Mouse (Mus musculus): ENCODE results near the gene Ttc5. TPM values are rescaled to one million over a fixed set of nuclear protein-coding genes. Genes with fewer than 3 reads are reported as not detected.

Gene Ttc5
- polyA plus RNA-seq, 1 experiment: 0.35 TPM

DNA sequence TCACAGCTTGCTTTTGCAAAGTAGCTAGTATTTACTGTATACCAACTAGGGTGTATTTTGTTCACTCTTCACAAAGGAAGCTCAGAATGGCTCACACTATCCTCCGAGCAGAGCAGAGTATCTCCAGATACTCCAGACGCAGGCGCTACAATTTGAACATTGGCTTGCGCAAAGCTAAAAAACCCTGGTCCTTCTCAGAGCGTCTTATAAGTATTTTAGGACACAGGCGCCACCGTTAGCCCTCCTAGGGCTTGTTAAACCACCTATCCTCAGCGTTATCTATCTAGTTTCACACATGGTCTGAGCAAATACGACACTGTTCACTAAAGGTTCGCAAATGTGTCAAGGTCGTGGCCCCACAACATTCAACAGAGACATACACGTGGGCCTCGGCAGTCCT is 19.4 kb upstream of the Ttc5 start:
- Histone ChIP-seq H3K27me3 (ENCODE audit: control insufficient read depth) (no peaks in the 10 kb centered on the region), H3K4me3 (replicated peaks) (peak overlapping the region; percentile 64), H3K36me3 (ENCODE audit: control insufficient read depth) (peaks cover 28% of the 10 kb centered on the region), H3K4me1 (ENCODE audit: control insufficient read depth) (peaks cover 65% of the 10 kb centered on the region), H3K9me3 (ENCODE audit: control insufficient read depth, low read length) (no peaks in the 10 kb centered on the region)
- TF ChIP-seq TAL1 (IDR thresholded peaks at IDR 0.05; ENCODE audit: low read length) (no peak), GATA1 (IDR thresholded peaks at IDR 0.05; ENCODE audit: low read length) (no peak)

DNA sequence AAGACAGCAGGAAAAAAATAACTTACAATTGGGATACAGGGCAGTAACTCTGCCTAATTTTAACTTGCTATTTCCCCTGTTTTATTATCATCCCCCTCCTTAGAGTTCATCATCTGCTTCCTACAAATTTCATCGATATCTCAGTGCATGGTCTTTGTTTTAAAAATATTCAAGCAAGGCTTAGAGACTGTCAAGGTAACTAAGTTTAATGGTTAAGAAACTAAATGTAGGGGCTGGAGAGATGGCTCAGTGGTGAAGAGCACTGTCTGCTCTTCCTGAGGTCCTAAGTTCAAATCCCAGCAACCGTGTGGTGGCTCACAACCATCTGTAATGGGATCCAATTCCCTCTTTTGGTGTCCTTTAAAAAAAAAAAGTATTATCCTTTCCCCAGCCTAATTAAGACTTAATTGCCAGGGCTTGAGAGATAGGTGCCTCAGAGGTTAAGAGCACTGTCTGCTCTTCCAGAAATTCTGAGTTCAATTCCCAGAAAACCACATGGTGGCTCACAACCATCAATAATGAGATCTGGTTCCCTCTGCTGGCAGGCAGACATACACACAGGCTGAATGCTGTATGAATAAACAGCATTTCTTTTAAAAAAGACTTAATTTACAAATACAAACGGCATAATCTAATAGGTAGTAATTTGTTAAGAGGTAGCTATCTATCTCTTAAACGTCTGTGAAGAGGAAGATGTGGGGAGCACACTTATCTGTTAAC is 17.7 kb upstream of the Ttc5 start:
- Histone ChIP-seq H3K9me3 (ENCODE audit: control insufficient read depth, low read length) (no peaks in the 10 kb centered on the region), H3K4me1 (ENCODE audit: control insufficient read depth) (peaks cover 55% of the 10 kb centered on the region), H3K36me3 (ENCODE audit: control insufficient read depth) (peaks cover 39% of the 10 kb centered on the region), H3K27me3 (ENCODE audit: control insufficient read depth) (no peaks in the 10 kb centered on the region), H3K4me3 (replicated peaks) (peak overlapping the region; percentile 64)
- TF ChIP-seq TAL1 (IDR thresholded peaks at IDR 0.05; ENCODE audit: low read length): no peak
- TF ChIP-seq GATA1 (IDR thresholded peaks at IDR 0.05; ENCODE audit: low read length): no peak

GRCm38 (mm10) chr14:50802441-50802840 is 17.1 kb upstream of the Ttc5 start:
- no peaks in the 10 kb centered on the region for H3K27me3 ChIP-seq (ENCODE audit: control insufficient read depth)
- peaks cover 55% of the 10 kb centered on the region for H3K4me1 ChIP-seq (ENCODE audit: control insufficient read depth)
- TF ChIP-seq TAL1 (IDR thresholded peaks at IDR 0.05; ENCODE audit: low read length) (no peak), GATA1 (IDR thresholded peaks at IDR 0.05; ENCODE audit: low read length) (no peak)
- H3K36me3 ChIP-seq (ENCODE audit: control insufficient read depth): peaks cover 42% of the 10 kb centered on the region
- peak overlapping the region; percentile 64 for H3K4me3 ChIP-seq (replicated peaks)
- H3K9me3 ChIP-seq (ENCODE audit: control insufficient read depth, low read length): no peaks in the 10 kb centered on the region

- Histone ChIP-seq H3K36me3 (ENCODE audit: control insufficient read depth) (peaks cover 70% of the 10 kb centered on the region), H3K4me1 (ENCODE audit: control insufficient read depth) (peaks cover 40% of the 10 kb centered on the region), H3K27me3 (ENCODE audit: control insufficient read depth) (no peaks in the 10 kb centered on the region), H3K9me3 (ENCODE audit: control insufficient read depth, low read length) (no peaks in the 10 kb centered on the region), H3K4me3 (replicated peaks) (no peak overlapping the region)
- TF ChIP-seq TAL1 (IDR thresholded peaks at IDR 0.05; ENCODE audit: low read length) (no peak), GATA1 (IDR thresholded peaks at IDR 0.05; ENCODE audit: low read length) (no peak)
Measured at GRCm38 (mm10) chr14:50799502-50800259, 14.4 kb upstream of the Ttc5 start.

DNA sequence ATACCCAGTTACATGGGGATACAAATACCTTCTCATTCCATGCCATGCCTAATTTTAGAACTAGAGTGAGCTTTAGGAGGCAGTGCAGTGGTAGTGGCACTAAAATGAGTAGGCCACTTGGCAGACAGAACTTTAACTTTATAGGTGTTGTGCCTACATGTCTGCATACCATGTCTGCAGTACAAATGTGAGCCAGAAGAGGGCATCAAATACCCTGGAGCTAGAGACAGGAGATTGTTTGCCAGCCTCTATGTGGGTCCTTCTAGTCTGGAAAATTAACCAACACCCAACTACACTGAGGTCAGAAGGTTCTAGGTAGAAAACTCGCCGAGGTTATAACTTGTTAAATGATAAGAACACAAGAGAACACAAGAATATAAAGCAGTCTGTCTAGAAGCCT is 13.2 kb upstream of the Ttc5 start:
- Histone ChIP-seq H3K27me3 (ENCODE audit: control insufficient read depth) (no peaks in the 10 kb centered on the region), H3K4me1 (ENCODE audit: control insufficient read depth) (peaks cover 28% of the 10 kb centered on the region), H3K36me3 (ENCODE audit: control insufficient read depth) (peaks cover 79% of the 10 kb centered on the region), H3K4me3 (replicated peaks) (no peak overlapping the region), H3K9me3 (ENCODE audit: control insufficient read depth, low read length) (no peaks in the 10 kb centered on the region)
- no peak for TF ChIP-seq GATA1 (IDR thresholded peaks at IDR 0.05; ENCODE audit: low read length)
- TF ChIP-seq TAL1 (IDR thresholded peaks at IDR 0.05; ENCODE audit: low read length): no peak

DNA sequence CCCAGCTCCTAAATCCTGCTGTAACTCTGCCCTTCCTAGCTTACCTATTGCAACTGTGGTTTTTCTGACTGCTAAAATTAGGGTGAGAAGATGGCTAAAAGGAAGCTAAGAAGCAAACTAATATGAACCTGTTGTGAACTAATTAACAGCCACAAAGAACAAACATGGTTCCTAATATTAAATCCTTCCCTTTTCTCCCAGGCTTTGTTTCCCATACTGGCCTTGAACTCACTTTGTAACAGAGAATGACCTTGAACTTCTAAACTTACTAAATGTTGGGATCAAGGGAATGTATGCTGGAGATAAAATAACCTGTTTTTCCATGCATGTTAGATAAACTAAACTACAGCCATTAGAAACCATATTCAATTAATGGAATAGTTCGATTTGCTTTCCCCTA is 11.1 kb upstream of the Ttc5 start:
- TF ChIP-seq GATA1 (IDR thresholded peaks at IDR 0.05; ENCODE audit: low read length) (no peak), TAL1 (IDR thresholded peaks at IDR 0.05; ENCODE audit: low read length) (no peak)
- H3K4me1 ChIP-seq (ENCODE audit: control insufficient read depth): peaks cover 9% of the 10 kb centered on the region
- H3K27me3 ChIP-seq (ENCODE audit: control insufficient read depth): no peaks in the 10 kb centered on the region
- no peak overlapping the region for H3K4me3 ChIP-seq (replicated peaks)
- peaks cover 86% of the 10 kb centered on the region for H3K36me3 ChIP-seq (ENCODE audit: control insufficient read depth)
- H3K9me3 ChIP-seq (ENCODE audit: control insufficient read depth, low read length): no peaks in the 10 kb centered on the region

- Histone ChIP-seq H3K9me3 (ENCODE audit: control insufficient read depth, low read length) (no peaks in the 10 kb centered on the region), H3K27me3 (ENCODE audit: control insufficient read depth) (no peaks in the 10 kb centered on the region), H3K4me1 (ENCODE audit: control insufficient read depth) (peaks cover 8% of the 10 kb centered on the region), H3K36me3 (ENCODE audit: control insufficient read depth) (peaks cover 84% of the 10 kb centered on the region), H3K4me3 (replicated peaks) (no peak overlapping the region)
- TF ChIP-seq TAL1 (IDR thresholded peaks at IDR 0.05; ENCODE audit: low read length) (no peak), GATA1 (IDR thresholded peaks at IDR 0.05; ENCODE audit: low read length) (no peak)
Measured at GRCm38 (mm10) chr14:50795965-50796364, 10.6 kb upstream of the Ttc5 start.

DNA sequence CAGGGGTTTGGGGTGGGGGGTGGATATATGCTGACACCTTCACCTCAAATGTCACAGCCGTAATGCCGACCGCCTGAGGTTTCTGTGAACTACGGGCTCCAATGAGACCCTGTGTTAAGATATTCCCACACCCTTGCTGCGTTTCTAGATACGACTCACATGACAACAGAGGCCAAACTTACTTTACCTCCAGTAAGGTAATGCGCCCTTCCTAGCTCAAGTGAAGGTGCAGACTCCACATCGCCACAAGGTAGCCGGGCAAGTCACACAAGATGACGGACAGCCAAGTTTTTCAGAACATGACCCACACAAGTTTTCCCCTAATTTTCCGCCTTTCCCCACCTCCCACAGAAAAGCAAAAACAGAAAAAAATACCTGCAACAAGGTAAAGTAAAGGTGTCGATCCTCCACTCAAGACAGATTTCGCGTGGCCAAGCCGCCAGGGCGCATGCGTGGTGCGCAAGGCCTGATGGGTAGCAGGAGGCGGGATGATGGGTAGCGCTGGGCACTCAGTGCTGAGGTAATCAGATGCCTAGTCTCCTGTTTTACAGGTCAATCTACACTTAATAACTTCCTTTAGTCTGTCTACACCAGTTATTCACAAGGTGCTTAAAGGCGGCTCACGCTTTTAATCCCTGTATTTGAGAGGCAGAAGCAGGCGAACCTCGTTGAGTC is 10.1 kb upstream of the Ttc5 start:
- Histone ChIP-seq H3K4me3 (replicated peaks) (peak overlapping the region; percentile 43), H3K9me3 (ENCODE audit: control insufficient read depth, low read length) (no peaks in the 10 kb centered on the region), H3K4me1 (ENCODE audit: control insufficient read depth) (peaks cover 6% of the 10 kb centered on the region), H3K36me3 (ENCODE audit: control insufficient read depth) (peaks cover 84% of the 10 kb centered on the region), H3K27me3 (ENCODE audit: control insufficient read depth) (no peaks in the 10 kb centered on the region)
- TF ChIP-seq TAL1 (IDR thresholded peaks at IDR 0.05; ENCODE audit: low read length): no peak
- TF ChIP-seq GATA1 (IDR thresholded peaks at IDR 0.05; ENCODE audit: low read length): no peak

DNA sequence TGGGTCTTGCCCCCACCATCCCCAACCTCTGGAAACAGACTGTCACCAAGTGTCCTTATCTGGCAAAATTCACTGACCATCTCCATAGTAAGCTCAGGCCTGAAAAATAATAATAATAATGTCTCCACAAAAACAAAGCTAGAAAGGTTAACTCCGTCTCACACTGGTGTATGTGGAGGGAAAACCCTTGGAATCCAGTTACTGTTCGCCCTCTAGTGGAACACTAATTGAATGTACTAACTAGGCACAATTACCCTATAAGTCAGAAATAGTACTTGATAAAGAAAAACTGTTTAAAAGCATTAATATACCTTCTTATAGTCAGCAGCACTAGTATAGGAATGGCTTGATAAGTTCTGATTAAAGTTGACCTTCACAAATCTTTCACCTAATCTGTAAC is 2.8 kb upstream of the Ttc5 start:
- peaks cover 12% of the 10 kb centered on the region for H3K4me1 ChIP-seq (ENCODE audit: control insufficient read depth)
- no peak overlapping the region for H3K4me3 ChIP-seq (replicated peaks)
- TF ChIP-seq GATA1 (IDR thresholded peaks at IDR 0.05; ENCODE audit: low read length) (no peak), TAL1 (IDR thresholded peaks at IDR 0.05; ENCODE audit: low read length) (no peak)
- peaks cover 35% of the 10 kb centered on the region for H3K36me3 ChIP-seq (ENCODE audit: control insufficient read depth)
- H3K27me3 ChIP-seq (ENCODE audit: control insufficient read depth): no peaks in the 10 kb centered on the region
- no peaks in the 10 kb centered on the region for H3K9me3 ChIP-seq (ENCODE audit: control insufficient read depth, low read length)
